Mouse (Mus musculus) spleen, postnatal 4 days (tissue): ENCODE results near the gene Abhd14b.
A peak's percentile ranks its signal among the peaks of the same experiment; 100 is the strongest.

Experiments used
- DNase-seq, 2 experiments: peaks; one replicate each; pipeline ENCODE4 v3.0.0; 2022; ENCODE audit warnings: low spot score in 2 of 2

Abhd14b gene

GRCm38 (mm10) chr9:106429221-106430014 lies 17.8 kb upstream of the Abhd14b start, which contains the start of gene Rpl29:
Gene Rpl29 (plus strand): TSS chr9:106429454.
- DNase-seq, result peak; percentile 92 to 95

- DNase-seq, result no peak
These were observed 17.3 kb upstream of the Abhd14b start for GRCm38 (mm10) chr9:106430015-106430264.

GRCm38 (mm10) chr9:106433389-106433788 lies 13.9 kb upstream of the Abhd14b start:
- no peak for DNase-seq

DNA sequence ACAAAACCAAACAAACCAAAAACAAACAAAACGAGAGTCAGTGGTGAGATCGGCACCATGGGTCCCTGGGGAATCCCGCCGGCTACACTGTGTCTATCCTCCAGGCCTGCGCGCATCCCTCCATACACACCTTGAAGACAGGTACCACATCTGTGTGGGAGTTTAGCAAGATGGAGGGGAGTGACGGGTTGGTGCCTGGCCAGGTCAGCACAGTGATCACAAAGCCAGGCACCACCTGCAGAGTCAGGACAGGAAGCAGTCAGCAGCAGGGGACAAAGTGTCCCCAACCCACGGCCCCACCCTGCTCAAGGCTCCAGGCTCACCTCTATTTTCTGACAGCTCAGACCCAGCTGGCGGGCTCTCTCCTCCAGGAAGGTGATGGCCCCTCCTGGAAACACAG lies 10.7 kb upstream of the Abhd14b start:
- DNase-seq, result no peak

- DNase-seq, result no peak
These were observed 4.6 kb upstream of the Abhd14b start for GRCm38 (mm10) chr9:106442680-106443079.

- DNase-seq, result no peak
These were observed 2.4 kb upstream of the Abhd14b start for GRCm38 (mm10) chr9:106444836-106445235.

DNA sequence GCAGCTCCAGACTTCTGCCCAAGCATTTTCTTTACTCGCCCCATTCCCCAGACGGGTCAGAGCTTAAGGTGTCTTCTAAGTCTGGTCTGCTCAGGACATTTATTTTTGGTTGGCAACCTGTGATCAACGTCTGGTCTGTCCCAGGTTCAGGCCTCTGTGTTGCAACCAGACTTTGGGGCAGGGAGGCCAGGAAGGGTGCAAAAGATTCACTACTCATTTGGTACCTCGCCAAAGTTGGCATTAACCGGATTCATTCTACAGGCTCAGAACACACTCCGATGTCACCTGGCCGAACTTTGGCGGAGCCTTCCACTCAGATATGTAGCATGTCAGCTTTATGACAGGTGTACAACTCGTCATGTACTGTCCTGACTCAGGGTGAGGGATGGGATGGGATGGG lies 692 bp downstream of the Abhd14b start:
- no peak for DNase-seq

DNA sequence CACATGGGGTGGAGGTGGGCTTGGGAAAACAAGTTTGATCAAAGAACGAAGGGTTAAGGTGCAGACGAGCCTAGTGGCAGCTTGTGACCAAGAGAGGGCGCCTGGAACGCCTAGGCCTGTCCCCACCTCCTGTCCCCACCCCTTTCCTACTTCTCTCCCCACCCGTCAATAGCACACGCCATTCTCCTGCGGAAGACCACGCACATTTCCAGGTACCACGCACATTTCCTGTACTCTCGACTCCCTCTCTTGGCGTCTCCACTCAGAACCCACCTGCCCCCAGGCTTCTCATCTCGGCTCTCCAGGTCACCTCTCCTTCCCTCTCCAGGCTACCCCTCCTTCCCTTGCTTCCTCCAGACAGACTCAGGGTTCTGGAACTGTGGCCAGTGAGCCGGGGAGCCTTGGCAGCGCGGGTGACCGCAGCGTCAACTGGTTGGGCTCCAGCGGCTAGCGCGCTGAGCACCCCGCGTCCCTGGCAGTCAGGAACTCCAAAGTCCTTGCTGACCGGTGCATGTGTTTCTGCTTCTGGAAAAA lies 1.3 kb downstream of the Abhd14b start:
- DNase-seq, result peak in 1 of 2 experiments; percentile 52

GRCm38 (mm10) chr9:106449947-106450346 lies 2.7 kb downstream of the Abhd14b start:
- DNase-seq, result no peak

GRCm38 (mm10) chr9:106450661-106451060 lies 3.4 kb downstream of the Abhd14b start:
- no peak for DNase-seq

- no peak for DNase-seq
These were observed 4.0 kb downstream of the Abhd14b start for GRCm38 (mm10) chr9:106451298-106451697.

- no peak for DNase-seq
These were observed 4.6 kb downstream of the Abhd14b start for GRCm38 (mm10) chr9:106451899-106452298.

- DNase-seq, result no peak
These were observed 5.1 kb downstream of the Abhd14b start for GRCm38 (mm10) chr9:106452351-106452750.

- DNase-seq, result peak in 1 of 2 experiments; percentile 68
These were observed 5.6 kb downstream of the Abhd14b start for GRCm38 (mm10) chr9:106452821-106453220.

- DNase-seq, result peak in 1 of 2 experiments; percentile 69
These were observed 6.2 kb downstream of the Abhd14b start, which contains the start of gene Pcbp4 for GRCm38 (mm10) chr9:106453271-106454070. Gene Pcbp4 (plus strand): TSS chr9:106453291.

DNA sequence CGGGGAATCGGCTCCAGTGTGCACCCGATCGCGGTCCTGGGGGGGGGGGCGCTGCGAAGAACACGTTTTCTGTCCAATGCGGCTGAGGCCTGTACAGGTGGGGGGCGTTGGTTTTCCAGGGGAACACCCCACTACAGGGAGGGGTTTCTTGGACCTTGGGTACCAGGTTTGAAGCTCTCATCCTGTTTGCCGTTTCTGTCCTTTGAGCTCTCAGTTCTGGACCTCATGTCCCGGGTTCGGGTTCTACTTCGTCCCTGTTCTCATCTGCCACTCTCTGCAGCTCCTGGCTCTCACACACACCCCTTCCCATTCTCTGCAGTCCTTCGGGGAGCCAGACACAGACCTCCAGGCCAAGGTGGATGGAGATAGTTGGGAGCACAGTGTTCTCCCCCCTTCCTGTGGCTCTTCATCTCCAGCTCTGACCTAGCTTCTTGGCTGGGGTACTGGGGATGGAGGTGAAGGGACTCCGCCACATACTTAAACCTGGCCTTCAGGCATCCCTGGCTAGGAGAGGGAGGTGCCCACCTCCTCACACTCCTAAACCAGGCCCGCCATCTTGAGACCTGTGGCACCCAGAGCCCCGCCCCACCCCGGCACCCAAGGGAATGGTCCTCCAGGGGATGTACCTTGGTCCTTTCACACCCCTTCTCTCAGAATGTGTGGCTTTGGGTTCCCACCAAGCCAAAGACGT lies 7.0 kb downstream of the Abhd14b start:
- no peak for DNase-seq

GRCm38 (mm10) chr9:106454888-106455681 lies 7.8 kb downstream of the Abhd14b start:
- DNase-seq, result no peak

- DNase-seq, result no peak
These were observed 9.3 kb downstream of the Abhd14b start for GRCm38 (mm10) chr9:106456325-106457162.

GRCm38 (mm10) chr9:106457163-106457559 lies 9.9 kb downstream of the Abhd14b start:
- DNase-seq, result no peak

DNA sequence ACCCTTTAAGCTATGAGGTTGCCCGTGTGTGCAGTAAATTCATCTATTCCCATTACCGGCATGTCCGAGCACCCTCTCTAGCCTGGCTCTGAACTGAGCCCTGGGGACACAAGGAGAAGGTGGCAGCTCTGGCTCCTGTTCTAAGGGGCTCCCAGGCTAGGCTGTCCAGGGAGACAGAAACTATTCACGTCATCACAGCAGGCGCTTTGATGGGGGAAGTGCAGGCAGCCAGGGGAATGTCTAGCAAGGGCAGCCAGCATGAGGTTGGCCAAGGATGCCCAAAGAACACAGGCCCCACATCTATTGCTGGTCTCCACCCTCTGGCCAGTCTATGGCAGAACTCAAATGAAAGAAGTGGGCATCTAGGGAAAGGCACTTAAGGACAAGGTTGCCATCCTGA lies 10.7 kb downstream of the Abhd14b start:
- DNase-seq, result no peak
